Mouse (Mus musculus) layer of hippocampus, adult 6 months (tissue): Measurements from ENCODE around the gene Rab10. TPM values are rescaled to one million over a fixed set of nuclear protein-coding genes. Genes with fewer than 3 reads are reported as not detected.

Experiments
- long read RNA-seq, 2 experiments: library from polyadenylated mRNA; unstranded; transcript quantifications; one replicate each; pipeline ENCODE4 v2.0.0; 2019 to 2020
- polyA plus RNA-seq: library from polyadenylated mRNA; unstranded; fragments of <200 nt; fragmentation: Nextera tagmentation; gene quantifications from 2 replicates; pipeline ENCODE4 v1.2.3, GENCODE M21; 2021

Rab10 gene
- 57.6 and 64.0 TPM in 2 replicates for polyA plus RNA-seq
- long read RNA-seq, experiment 1, transcript Rab10-201 (6 exons, 3,513 nt) = major isoform, 40 of 72 reads
- long read RNA-seq, experiment 1, partial matches to known transcripts = 4 of 72 reads
- long read RNA-seq, experiment 1, other reads (novel, unspliced or antisense) = 28 of 72 reads
- long read RNA-seq, experiment 2, transcript Rab10-201 (6 exons, 3,513 nt) = major isoform, 555 of 587 reads
- long read RNA-seq, experiment 2, partial matches to known transcripts = 6 of 587 reads
- long read RNA-seq, experiment 2, other reads (novel, unspliced or antisense) = 26 of 587 reads

GRCm38 (mm10) chr12:3309391-3310320, at the start of gene Rab10:
TSS of gene Rab10 (minus strand) at chr12:3309969.

Other genes with a start within 250 kb of the Rab10 start
- 28.0 and 29.4 TPM in 2 replicates for gene Kif3c, start 55.2 kb upstream of the Rab10 start, polyA plus RNA-seq
- 5.2 and 5.9 TPM in 2 replicates for gene Asxl2, start 116.9 kb upstream of the Rab10 start, polyA plus RNA-seq